Mouse (Mus musculus) heart, postnatal 0 days (tissue): Measurements from ENCODE around the gene Efl1.

Experiments used
- CTCF ChIP-seq: IDR thresholded peaks from 2 replicates; pipeline ENCODE4 v1.5.1; 2016; ENCODE audit warnings: antibody characterized with exemption, control low read depth, low read depth
- EP300 ChIP-seq: IDR thresholded peaks from 2 replicates; pipeline ENCODE4 v1.6.1; 2016; ENCODE audit warnings: antibody characterized with exemption, low read depth

DNA sequence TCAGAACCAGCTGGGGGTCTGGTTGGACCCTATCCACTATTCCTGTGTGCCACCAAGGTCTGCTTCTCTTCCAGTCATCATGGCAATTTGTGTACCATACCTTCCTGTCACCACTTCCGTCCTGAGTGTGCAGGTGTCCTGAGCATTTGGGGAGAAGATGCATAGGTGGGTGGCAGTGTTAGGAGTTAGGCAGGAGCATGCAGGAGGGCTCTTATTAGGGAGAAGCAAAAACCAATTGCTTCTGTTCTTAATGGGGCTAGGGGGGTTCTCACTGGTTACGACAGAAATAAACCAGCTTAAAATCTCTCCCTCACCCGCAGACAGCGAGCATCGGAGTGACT lies 162.4 kb downstream of the Efl1 start:
- TF ChIP-seq CTCF (no peak), EP300 (no peak)
